Mouse (Mus musculus) heart, adult 2 months (tissue): ENCODE measurements around the gene Pcbp4.

Experiments
- EP300 ChIP-seq: fragments of 200-500 bp; IDR thresholded peaks from 2 replicates; pipeline ENCODE4 v1.6.1; 2011; ENCODE audit warnings: low read depth, low read length, control low read depth; ENCODE audit not compliant: insufficient read depth
- POLR2A ChIP-seq: fragments of 200-500 bp; IDR thresholded peaks from 2 replicates; pipeline ENCODE4 v1.6.1; 2011; ENCODE audit warnings: mild to moderate bottlenecking, low read depth, low read length, control low read depth; ENCODE audit not compliant: insufficient read depth

GRCm38 (mm10) chr9:106485076-106485475 lies 32.0 kb downstream of the Pcbp4 start:
- TF ChIP-seq POLR2A (no peak), EP300 (no peak)
